In the genomic region with DNA sequence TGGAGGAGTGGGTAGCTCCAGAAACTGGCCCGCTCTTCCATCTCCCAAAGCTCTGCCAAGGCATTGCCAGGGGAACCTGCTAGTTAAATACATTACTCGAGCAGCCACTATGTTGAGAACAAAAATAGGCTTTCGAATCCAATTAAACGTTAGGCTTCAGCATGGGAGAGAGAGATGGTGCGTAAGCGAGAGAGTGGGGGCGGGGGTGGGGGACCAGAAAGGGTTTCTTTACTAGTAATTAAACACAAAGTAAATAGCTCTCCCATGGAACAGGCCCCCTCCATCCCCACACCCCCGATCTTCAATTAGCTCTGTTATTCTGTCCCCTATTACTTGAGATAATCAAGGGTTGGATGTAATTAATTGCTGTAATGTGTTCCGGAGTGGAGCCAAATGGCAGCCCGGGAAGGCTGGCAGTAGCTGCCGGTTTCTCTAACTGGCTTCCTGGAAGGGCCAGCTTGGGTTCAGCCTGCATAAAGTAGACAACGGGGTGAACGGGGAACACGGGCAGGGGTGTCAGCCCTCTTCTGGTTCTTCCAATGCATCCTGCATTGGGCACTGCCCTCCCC, we compare ENCODE assay signal across 10 mouse cellular contexts. TPM values are rescaled to one million over a fixed set of nuclear protein-coding genes. Genes with fewer than 3 reads are reported as not detected.
DNase-seq lines count a peak whose midpoint lies in the region; ATAC-seq and TF ChIP-seq lines count a peak whose summit lies in the region.
"Had no signal": no experiment of that assay in that cellular context is flagged by ENCODE, and none has a peak within 500 bp of the region (broad histone marks: within the 10 kb centered on the region; RNA-seq: fewer than 3 reads in every experiment).

No protein-coding gene starts in this region.

- no peaks in the 10 kb centered on the region for H3K27me3 ChIP-seq in cerebellum, adult 2 months (ENCODE audit: control insufficient read depth, insufficient read depth, low read length)
- no peaks in the 10 kb centered on the region for H3K27me3 ChIP-seq in embryonic facial prominence, embryonic 15.5 days
- H3K27me3 ChIP-seq in midbrain, embryonic 16.5 days (ENCODE audit: control insufficient read depth, insufficient read depth, low read depth, low read length), result no peaks in the 10 kb centered on the region
- H3K27me3 ChIP-seq: megakaryocyte, embryonic 14.5 days had no signal

- no peak for ATAC-seq in embryonic facial prominence, embryonic 15.5 days (ENCODE audit: insufficient number of reproducible peaks, low FRiP score, low TSS enrichment, low read depth)
- ATAC-seq in midbrain, embryonic 16.5 days, result 0 out of 2 replicates have a peak, but pooled peaks have one; percentile 48

- no peaks in the 10 kb centered on the region for H3K36me3 ChIP-seq in embryonic facial prominence, embryonic 15.5 days
- H3K36me3 ChIP-seq in midbrain, embryonic 16.5 days (ENCODE audit: control insufficient read depth, insufficient read depth, low read length), result no peaks in the 10 kb centered on the region

- TF ChIP-seq CTCF in cerebellum, adult 2 months (IDR thresholded peaks at IDR 0.05; ENCODE audit: borderline replicate concordance, insufficient read depth, low read depth, low read length), result no peak

- H3K4me3 ChIP-seq in cerebellum, adult 2 months (replicated peaks; ENCODE audit: insufficient read depth, low read depth, low read length), result no peak overlapping the region
- no peak overlapping the region for H3K4me3 ChIP-seq in embryonic facial prominence, embryonic 15.5 days (replicated peaks)
- H3K4me3 ChIP-seq in midbrain, embryonic 16.5 days (ENCODE audit: low read depth, low read length), result no peak overlapping the region
- H3K4me3 ChIP-seq: megakaryocyte, embryonic 14.5 days had no signal

- no peak overlapping the region for H3K4me2 ChIP-seq in embryonic facial prominence, embryonic 15.5 days (replicated peaks)
- no peak overlapping the region for H3K4me2 ChIP-seq in midbrain, embryonic 16.5 days (ENCODE audit: low read length)

- no peak overlapping the region for H3K27ac ChIP-seq in cerebellum, adult 2 months (ENCODE audit: insufficient read depth, low read length)
- H3K27ac ChIP-seq in embryonic facial prominence, embryonic 15.5 days (replicated peaks), result 0 out of 2 replicates have a peak overlapping the region, but pooled peaks have one; percentile 13
- H3K27ac ChIP-seq in midbrain, embryonic 16.5 days (ENCODE audit: low read length), result peak overlapping the region; percentile 29

- WGBS in cerebellum, adult 2 months, result 16% methylated on average over 14 of the region's 14 CpGs
- WGBS in embryonic facial prominence, embryonic 15.5 days, result 63% methylated on average over 14 of the region's 14 CpGs
- WGBS in midbrain, embryonic 16.5 days, result 61% methylated on average over 14 of the region's 14 CpGs

- no peak for TF ChIP-seq POLR2A in cerebellum, adult 2 months (IDR thresholded peaks at IDR 0.05; ENCODE audit: borderline replicate concordance, insufficient read depth, low read length)

- DNase-seq in cerebellum, postnatal 10 days, result peak; percentile 62 to 72
- DNase-seq in cerebellum, adult 2 months, result no peak
- DNase-seq in layer of hippocampus, adult 9-11 months, result peak; percentile 82
- DNase-seq in thymus, postnatal 10 days (ENCODE audit: low spot score in 2 of 2), result no peak
- DNase-seq in lung, postnatal 36 days, result no peak
- DNase-seq in lung, postnatal 10 days, result no peak
- DNase-seq: cerebellum, adult 8-10 months had no signal

- no peak overlapping the region for H3K9ac ChIP-seq in embryonic facial prominence, embryonic 15.5 days
- H3K9ac ChIP-seq in midbrain, embryonic 16.5 days (ENCODE audit: low read depth, low read length), result no peak overlapping the region

- no peaks in the 10 kb centered on the region for H3K4me1 ChIP-seq in cerebellum, adult 2 months (ENCODE audit: control insufficient read depth, insufficient read depth, low read length)
- H3K4me1 ChIP-seq in embryonic facial prominence, embryonic 15.5 days, result peaks cover 14% of the 10 kb centered on the region; the same call in 1 of the 2 replicates
- 0 out of 2 replicates have a peak, but pooled peaks cover 4% of the 10 kb centered on the region for H3K4me1 ChIP-seq in midbrain, embryonic 16.5 days (ENCODE audit: control insufficient read depth, insufficient read depth, low read length)
- H3K4me1 ChIP-seq: megakaryocyte, embryonic 14.5 days had no signal

- no peaks in the 10 kb centered on the region for H3K9me3 ChIP-seq in embryonic facial prominence, embryonic 15.5 days (replicated peaks)
- no peaks in the 10 kb centered on the region for H3K9me3 ChIP-seq in midbrain, embryonic 16.5 days (replicated peaks; ENCODE audit: control insufficient read depth, low read length, poor library complexity, severe bottlenecking)

RNA-seq across cellular contexts. Expression of a gene that starts 59.4 kb away (rescaled TPM):
- polyA plus RNA-seq in cerebellum, adult 2 months (2012; rRNA removed), result 0.25 and 0.44 TPM in 2 replicates
- polyA plus RNA-seq in embryonic facial prominence, embryonic 15.5 days (2015; fragmentation: Nextera tagmentation; extraction: Ambion mirVana), result 0.05 and 0.20 TPM in 2 replicates
- polyA plus RNA-seq in midbrain, embryonic 16.5 days (2015; fragmentation: Nextera tagmentation; extraction: Ambion mirVana), result 0.11 TPM in 1 of 2 replicates, not detected in the other

Comparison
In these comparisons a context has a peak if more than half of its experiments do, and no peak if none do; other contexts are left out.
1. DNase-seq: peak in cerebellum, postnatal 10 days (2 of 2) and layer of hippocampus, adult 9-11 months (single experiment); none in cerebellum, adult 2 months (0 of 2), thymus, postnatal 10 days (0 of 2), lung, postnatal 36 days (single experiment) and lung, postnatal 10 days (single experiment).